Mouse (Mus musculus): ENCODE measurements around the gene Casz1. TPM values are rescaled to one million over a fixed set of nuclear protein-coding genes. Genes with fewer than 3 reads are reported as not detected.

The Casz1 gene
- polyA plus RNA-seq, 1 experiment: 0.03 TPM

- no peaks in the 10 kb centered on the region for H3K9me3 ChIP-seq (ENCODE audit: control insufficient read depth, low read length)
- no peak for TF ChIP-seq TAL1 (IDR thresholded peaks at IDR 0.05; ENCODE audit: low read length)
- TF ChIP-seq GATA1 (IDR thresholded peaks at IDR 0.05; ENCODE audit: low read length): no peak
- H3K4me1 ChIP-seq (ENCODE audit: control insufficient read depth): peaks cover 5% of the 10 kb centered on the region
- H3K36me3 ChIP-seq (ENCODE audit: control insufficient read depth): no peaks in the 10 kb centered on the region; the same call in 1 of the 2 replicates
- H3K27me3 ChIP-seq (ENCODE audit: control insufficient read depth): peaks cover 52% of the 10 kb centered on the region
- no peak overlapping the region for H3K4me3 ChIP-seq (replicated peaks)
These were observed 147.6 kb downstream of the Casz1 start for GRCm38 (mm10) chr4:148951821-148952291.

- Histone ChIP-seq H3K9me3 (ENCODE audit: control insufficient read depth, low read length) (no peaks in the 10 kb centered on the region), H3K27me3 (ENCODE audit: control insufficient read depth) (peaks cover 52% of the 10 kb centered on the region), H3K36me3 (ENCODE audit: control insufficient read depth) (no peaks in the 10 kb centered on the region; the same call in 1 of the 2 replicates), H3K4me1 (ENCODE audit: control insufficient read depth) (no peaks in the 10 kb centered on the region), H3K4me3 (replicated peaks) (no peak overlapping the region)
- TF ChIP-seq GATA1 (IDR thresholded peaks at IDR 0.05; ENCODE audit: low read length) (no peak), TAL1 (IDR thresholded peaks at IDR 0.05; ENCODE audit: low read length) (no peak)
These were observed 148.3 kb downstream of the Casz1 start for GRCm38 (mm10) chr4:148952328-148953222.

GRCm38 (mm10) chr4:148955131-148955813, 151.0 kb downstream of the Casz1 start:
- Histone ChIP-seq H3K9me3 (ENCODE audit: control insufficient read depth, low read length) (no peaks in the 10 kb centered on the region), H3K36me3 (ENCODE audit: control insufficient read depth) (peaks cover 6% of the 10 kb centered on the region; the same call in 1 of the 2 replicates), H3K4me3 (replicated peaks) (no peak overlapping the region), H3K4me1 (ENCODE audit: control insufficient read depth) (no peaks in the 10 kb centered on the region), H3K27me3 (ENCODE audit: control insufficient read depth) (peaks cover 38% of the 10 kb centered on the region)
- no peak for TF ChIP-seq TAL1 (IDR thresholded peaks at IDR 0.05; ENCODE audit: low read length)

- no peak overlapping the region for H3K4me3 ChIP-seq (replicated peaks)
- no peaks in the 10 kb centered on the region for H3K9me3 ChIP-seq (ENCODE audit: control insufficient read depth, low read length)
- peaks cover 28% of the 10 kb centered on the region for H3K36me3 ChIP-seq (ENCODE audit: control insufficient read depth)
- H3K27me3 ChIP-seq (ENCODE audit: control insufficient read depth): no peaks in the 10 kb centered on the region
- no peak for TF ChIP-seq TAL1 (IDR thresholded peaks at IDR 0.05; ENCODE audit: low read length)
- no peaks in the 10 kb centered on the region for H3K4me1 ChIP-seq (ENCODE audit: control insufficient read depth)
These were observed 155.8 kb downstream of the Casz1 start for GRCm38 (mm10) chr4:148960011-148960410.

- Histone ChIP-seq H3K4me3 (replicated peaks) (no peak overlapping the region), H3K36me3 (ENCODE audit: control insufficient read depth) (peaks cover 31% of the 10 kb centered on the region), H3K27me3 (ENCODE audit: control insufficient read depth) (no peaks in the 10 kb centered on the region), H3K9me3 (ENCODE audit: control insufficient read depth, low read length) (no peaks in the 10 kb centered on the region), H3K4me1 (ENCODE audit: control insufficient read depth) (no peaks in the 10 kb centered on the region)
- TF ChIP-seq TAL1 (IDR thresholded peaks at IDR 0.05; ENCODE audit: low read length): no peak
These were observed 156.9 kb downstream of the Casz1 start for GRCm38 (mm10) chr4:148961081-148961480.

GRCm38 (mm10) chr4:148962096-148962495, 157.9 kb downstream of the Casz1 start:
- Histone ChIP-seq H3K9me3 (ENCODE audit: control insufficient read depth, low read length) (no peaks in the 10 kb centered on the region), H3K36me3 (ENCODE audit: control insufficient read depth) (peaks cover 39% of the 10 kb centered on the region), H3K4me3 (replicated peaks) (no peak overlapping the region), H3K27me3 (ENCODE audit: control insufficient read depth) (no peaks in the 10 kb centered on the region), H3K4me1 (ENCODE audit: control insufficient read depth) (no peaks in the 10 kb centered on the region)
- TF ChIP-seq TAL1 (IDR thresholded peaks at IDR 0.05; ENCODE audit: low read length) (no peak), GATA1 (IDR thresholded peaks at IDR 0.05; ENCODE audit: low read length) (no peak)

GRCm38 (mm10) chr4:148964541-148965310, 160.5 kb downstream of the Casz1 start:
- Histone ChIP-seq H3K9me3 (ENCODE audit: control insufficient read depth, low read length) (no peaks in the 10 kb centered on the region), H3K4me3 (replicated peaks) (no peak overlapping the region), H3K4me1 (ENCODE audit: control insufficient read depth) (no peaks in the 10 kb centered on the region), H3K27me3 (ENCODE audit: control insufficient read depth) (no peaks in the 10 kb centered on the region), H3K36me3 (ENCODE audit: control insufficient read depth) (peaks cover 38% of the 10 kb centered on the region)
- TF ChIP-seq GATA1 (IDR thresholded peaks at IDR 0.05; ENCODE audit: low read length) (no peak), TAL1 (IDR thresholded peaks at IDR 0.05; ENCODE audit: low read length) (no peak)

- Histone ChIP-seq H3K9me3 (ENCODE audit: control insufficient read depth, low read length) (no peaks in the 10 kb centered on the region), H3K27me3 (ENCODE audit: control insufficient read depth) (no peaks in the 10 kb centered on the region), H3K4me3 (replicated peaks) (no peak overlapping the region), H3K4me1 (ENCODE audit: control insufficient read depth) (no peaks in the 10 kb centered on the region), H3K36me3 (ENCODE audit: control insufficient read depth) (peaks cover 37% of the 10 kb centered on the region)
- TF ChIP-seq TAL1 (IDR thresholded peaks at IDR 0.05; ENCODE audit: low read length): no peak
- TF ChIP-seq GATA1 (IDR thresholded peaks at IDR 0.05; ENCODE audit: low read length): no peak
These were observed 161.9 kb downstream of the Casz1 start for GRCm38 (mm10) chr4:148966132-148966531.

GRCm38 (mm10) chr4:148968859-148969258, 164.6 kb downstream of the Casz1 start:
- TF ChIP-seq TAL1 (IDR thresholded peaks at IDR 0.05; ENCODE audit: low read length) (no peak), GATA1 (IDR thresholded peaks at IDR 0.05; ENCODE audit: low read length) (no peak)
- no peaks in the 10 kb centered on the region for H3K27me3 ChIP-seq (ENCODE audit: control insufficient read depth)
- no peak overlapping the region for H3K4me3 ChIP-seq (replicated peaks)
- H3K36me3 ChIP-seq (ENCODE audit: control insufficient read depth): peaks cover 23% of the 10 kb centered on the region
- H3K4me1 ChIP-seq (ENCODE audit: control insufficient read depth): no peaks in the 10 kb centered on the region
- no peaks in the 10 kb centered on the region for H3K9me3 ChIP-seq (ENCODE audit: control insufficient read depth, low read length)
